Mouse (Mus musculus) ovary, postnatal 14 days (tissue): ENCODE measurements around the gene Map4k3.

Source experiments
- DNase-seq: peaks from one replicate; pipeline ENCODE4 v3.0.0; 2022; ENCODE audit warnings: low spot score

Gene Map4k3

DNA sequence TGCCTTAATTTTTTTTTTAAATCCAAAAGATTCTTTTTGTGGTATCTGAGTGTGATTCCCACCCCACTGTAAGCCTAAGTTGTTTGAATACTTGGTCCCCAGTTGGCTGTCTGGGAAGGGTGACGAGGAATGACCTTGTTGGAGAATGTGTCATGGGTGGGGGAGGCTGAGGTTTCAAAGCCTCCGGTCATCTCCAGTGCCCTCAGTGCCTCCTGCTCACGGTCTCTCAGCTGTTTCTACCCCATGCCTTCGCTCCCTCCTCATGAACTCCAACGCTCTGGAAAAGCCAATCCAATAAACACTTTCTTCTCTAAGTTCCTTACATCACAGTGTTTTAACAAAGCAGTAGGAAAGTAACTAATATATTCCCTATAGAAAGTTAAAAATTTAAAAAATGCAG is 45.2 kb downstream of the Map4k3 start:
- no peak for DNase-seq

DNA sequence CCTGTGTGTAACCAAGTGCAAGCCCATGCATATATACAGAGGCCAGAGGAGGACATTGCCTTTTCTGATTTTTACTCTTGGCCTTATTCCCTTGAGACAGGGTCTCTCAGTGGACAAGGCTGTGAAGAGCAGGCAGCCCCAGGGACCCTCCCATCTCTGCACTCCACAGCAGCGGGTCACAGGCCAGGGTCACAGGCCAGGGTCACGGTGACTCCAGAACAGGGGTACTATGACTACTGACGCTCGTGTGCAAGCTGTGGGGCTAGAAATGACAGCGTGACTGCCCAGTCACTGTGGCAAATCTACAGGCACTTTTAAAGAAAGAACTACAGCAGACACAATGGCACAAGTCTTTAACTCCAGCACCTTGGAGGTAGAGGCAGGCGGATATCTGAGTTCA is 50.1 kb downstream of the Map4k3 start:
- no peak for DNase-seq

DNA sequence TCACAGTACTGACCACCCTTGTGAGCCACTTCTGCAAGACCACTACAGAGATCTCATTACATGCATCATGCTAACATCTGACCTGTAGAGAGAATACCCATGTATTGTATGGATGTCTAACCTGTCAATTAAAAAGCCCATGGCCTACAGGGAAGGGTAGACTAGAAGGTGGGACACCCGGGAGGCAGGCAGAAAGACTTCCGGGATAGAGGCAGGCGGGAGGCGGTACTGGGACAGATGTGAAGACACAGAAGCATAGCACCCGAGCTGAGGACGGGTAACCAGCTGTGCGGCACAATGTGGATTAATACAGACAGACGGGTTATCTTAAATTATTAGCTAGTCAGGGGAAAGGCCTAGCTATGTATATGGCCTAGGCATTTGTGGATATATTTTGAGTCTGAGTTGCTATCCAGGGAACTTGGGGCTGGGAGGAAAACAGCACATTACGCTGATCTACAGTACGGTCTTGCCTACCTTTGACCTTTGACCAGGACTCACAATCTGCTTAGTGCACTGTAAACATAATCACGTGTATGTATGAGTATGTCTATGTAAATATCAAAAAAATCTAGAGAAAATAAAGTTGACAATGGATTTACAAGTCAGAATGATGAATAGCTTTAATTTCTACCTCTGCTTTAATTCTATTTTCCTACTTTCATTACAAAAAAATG is 51.3 kb downstream of the Map4k3 start:
- DNase-seq: no peak

DNA sequence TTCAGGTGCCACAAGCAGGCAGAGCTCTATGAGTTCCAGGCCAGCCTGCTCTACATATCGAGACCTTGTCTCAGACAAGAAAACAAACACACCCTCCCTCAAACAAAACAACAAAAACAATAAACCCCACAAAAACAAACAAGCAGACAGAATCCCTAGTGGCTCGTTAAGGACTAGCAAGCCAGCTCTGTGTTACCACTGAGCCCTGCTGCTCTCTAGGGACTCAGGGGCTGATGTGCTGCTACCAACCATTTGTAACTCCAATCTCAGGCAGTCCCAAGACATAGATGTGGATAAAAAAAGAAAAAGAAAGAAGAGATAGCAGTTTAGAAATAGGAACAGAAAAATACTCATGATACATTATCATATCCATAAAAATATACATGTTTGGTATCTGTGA is 52.1 kb downstream of the Map4k3 start:
- DNase-seq: no peak

DNA sequence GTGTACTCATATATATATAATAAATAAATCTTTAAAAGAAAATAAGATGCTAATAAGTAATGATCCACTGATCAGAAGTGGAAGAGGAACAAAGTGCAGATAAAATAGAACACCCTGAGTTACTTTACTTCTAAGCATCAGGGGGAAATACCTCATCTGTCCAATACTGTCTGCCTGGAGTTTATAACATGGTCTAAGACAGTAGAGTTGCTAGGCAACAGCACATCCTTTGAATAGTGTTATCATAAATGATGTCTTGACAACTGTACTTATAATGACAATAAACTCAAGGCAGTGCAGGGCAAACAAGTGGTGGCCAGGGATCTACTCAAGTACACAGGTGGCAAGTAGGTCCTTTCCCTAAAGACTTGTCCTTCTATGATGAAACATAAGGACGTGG is 57.9 kb downstream of the Map4k3 start:
- no peak for DNase-seq

DNA sequence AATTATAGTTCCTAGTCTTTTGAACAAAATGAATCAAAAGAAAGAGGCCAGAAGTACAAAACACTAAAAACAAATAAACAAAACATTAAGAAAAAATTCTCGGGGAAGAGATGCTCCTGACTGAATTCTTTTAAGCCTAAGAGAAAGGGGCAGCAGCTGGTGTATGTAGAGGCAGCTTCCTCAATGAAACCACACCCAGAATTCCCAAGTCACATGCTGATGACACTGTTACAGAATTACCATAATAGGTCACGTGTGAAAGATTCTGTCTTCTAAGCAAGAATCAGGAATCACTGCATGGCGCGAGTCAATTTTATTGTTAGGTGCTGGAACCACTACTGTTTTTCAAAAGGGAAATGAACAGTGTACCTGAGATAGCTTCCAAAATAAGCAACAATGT is 64.7 kb downstream of the Map4k3 start:
- DNase-seq: no peak

DNA sequence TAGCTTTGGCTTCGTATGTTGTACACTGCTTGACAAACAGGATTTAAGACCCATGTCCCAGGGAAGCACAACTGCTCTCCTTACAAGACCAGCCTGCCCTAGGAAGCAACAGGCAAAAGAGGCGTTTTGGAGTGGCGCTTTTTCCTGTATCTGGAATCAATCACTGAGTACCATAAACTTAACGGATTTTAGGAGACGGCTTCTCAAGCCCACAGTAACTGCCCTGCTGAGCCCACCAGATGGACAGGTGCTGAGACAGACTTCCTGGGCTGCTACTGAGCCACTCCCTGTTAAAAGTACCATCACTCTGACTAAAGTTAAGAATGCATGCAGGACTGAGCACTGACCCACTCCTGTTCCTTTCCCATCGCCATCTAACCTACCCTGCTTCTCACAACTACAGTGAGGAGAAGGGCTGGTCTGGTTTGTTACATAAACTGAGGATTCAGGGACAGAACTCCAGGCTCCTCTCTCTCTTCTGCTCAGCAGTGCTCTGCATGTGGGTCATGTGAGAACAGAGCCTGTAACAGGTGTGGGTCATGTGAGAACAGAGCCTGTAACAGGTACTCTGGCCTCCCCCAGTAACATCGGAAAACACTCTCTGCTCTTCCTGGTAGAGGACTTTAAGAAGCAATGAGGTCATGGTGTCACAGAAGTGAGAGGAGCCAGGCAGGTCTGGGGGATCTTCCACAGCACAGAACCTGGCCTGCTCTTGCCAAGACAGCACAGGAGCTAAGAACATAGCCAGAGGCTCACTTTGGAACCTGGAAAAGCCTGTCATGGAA is 65.3 kb downstream of the Map4k3 start:
- DNase-seq: no peak

DNA sequence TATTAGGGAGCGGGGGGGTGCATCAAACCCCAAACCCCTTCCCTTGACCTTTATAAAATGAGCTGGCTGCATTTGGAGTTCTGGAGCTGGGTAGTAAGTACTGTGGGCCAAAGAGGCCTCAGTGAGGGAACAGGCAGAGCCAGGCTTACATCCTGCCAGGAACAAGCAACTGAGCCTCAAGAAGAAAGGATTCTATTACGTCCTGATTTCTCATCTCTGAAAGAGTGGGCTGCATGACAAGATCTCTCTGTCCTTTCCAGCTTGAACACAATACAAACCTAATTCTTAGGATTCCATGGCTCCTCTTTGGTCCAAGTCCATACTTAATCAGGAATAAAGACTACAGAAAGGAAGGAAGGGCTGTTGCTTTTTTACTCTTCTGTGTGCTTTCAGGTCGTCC is 66.4 kb downstream of the Map4k3 start:
- DNase-seq: no peak

DNA sequence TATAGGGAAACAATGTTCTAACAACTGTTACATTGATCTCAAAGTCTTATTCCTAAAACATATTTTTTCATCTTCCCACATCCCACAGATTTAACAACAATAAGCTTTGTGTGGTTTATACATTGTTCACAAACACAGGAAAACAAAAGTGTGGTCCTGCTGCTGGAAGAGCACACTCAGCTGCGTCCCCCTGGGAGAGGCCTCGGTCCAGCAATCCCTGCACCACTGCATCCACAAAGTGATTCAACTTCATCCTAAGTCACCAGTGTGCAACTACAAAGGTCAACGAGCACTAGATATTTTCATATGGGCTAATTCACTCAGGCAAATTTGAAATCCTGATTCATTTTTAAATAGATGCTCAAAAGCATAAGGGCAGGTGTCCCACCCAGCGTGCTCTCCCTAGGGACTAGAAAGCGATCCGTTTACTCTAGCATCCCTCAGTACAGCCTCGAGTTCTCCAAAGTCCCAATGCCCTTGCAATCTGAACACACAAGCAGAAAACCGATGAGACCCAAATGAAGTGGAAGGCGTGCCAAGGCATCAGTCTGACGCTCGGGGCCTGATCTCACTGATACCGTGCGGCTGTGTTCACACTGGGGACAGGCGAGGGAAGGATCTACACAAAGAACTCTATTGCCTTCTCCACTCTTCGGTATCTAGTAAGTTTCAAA is 67.4 kb downstream of the Map4k3 start:
- no peak for DNase-seq

DNA sequence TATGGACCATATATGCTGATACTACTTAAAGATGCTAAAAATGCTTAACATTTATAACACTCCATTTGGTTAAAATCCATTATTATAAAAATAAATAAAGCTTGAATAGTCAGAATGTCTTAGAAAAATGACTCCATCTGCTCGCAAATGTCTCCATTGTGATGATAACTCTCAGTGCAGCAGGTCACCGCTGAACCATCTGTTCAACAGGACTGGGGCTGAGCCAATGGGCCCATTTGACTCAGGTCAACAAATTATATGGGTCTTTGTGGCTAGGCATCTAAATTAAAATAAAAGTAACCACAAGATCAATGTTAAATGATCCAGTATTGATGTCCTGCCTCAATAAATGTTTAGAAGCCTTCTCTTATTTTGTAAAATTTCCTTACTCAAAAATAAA is 68.1 kb downstream of the Map4k3 start:
- no peak for DNase-seq

DNA sequence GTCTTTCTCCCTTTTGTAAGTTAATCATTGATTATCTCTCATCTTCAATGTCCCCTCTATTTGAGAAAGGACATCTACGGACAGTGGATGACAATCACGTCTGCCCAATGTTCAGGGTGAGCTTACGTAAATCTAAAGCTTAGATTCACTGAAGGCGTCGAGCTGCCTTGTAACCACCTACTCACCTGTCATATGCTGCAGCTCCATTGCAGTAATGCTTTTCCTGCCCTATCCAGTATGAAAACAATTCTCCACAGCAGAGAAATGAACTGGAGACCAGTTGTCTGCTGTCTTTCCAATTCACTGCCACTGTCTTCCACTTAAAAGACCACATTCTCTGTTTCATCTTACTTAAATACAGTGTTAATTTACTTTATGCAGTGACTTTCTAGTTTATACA is 68.5 kb downstream of the Map4k3 start:
- no peak for DNase-seq

DNA sequence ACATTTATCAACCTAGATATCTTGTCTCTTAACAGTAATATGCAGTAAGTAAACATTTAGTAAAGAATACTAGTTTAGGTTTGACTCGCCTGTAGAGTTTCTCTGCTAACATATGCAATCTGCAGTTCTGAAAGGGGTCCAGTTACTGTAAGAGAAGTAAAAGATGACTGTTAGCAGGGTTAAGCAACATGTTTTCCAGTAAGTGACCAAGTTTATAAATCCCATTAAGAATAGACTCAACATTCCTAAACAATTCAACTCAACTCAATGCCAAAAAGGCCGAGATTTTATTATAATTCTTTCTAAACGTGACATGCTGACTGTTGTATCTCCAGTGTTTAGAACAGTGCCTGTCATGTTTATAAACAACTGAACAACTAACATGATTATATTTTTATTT is 74.0 kb downstream of the Map4k3 start:
- DNase-seq: no peak

DNA sequence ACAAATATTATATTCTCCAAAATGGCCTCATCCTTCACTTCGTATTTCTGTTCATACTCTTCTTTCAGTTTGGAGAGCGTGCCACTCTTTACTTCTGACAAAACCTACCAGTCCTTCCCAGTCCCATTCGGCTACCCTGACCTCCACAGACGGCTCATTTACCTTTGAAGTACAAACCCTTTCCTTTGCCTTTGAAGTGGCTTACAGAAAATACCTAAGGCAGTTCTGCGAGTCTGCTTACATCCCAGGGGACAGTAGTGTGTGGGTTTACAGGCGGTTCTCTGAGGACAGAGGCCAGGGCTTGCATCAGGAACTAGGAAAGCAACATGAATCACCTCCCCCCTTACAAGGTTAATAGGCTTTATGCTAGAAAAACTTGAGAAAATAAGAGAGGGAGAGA is 75.5 kb downstream of the Map4k3 start:
- DNase-seq: no peak

DNA sequence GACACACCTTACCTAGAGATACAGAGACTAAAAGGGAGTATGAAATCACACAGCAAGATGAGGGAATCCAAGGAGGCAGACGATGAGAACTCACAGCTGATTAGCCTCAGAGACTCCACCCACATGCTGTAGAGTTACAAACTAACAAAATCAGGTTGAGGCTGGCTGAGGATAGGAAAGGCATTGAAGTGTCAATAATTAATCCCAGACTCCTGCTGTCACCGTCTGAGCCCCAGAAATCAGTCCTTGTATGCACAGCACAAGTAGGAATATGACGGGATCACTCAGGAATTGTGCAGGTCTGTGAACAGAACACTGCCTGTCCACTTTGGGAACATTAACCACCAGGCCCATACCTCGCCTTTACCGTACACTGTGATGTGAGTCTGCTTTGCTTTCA is 81.4 kb downstream of the Map4k3 start:
- no peak for DNase-seq

DNA sequence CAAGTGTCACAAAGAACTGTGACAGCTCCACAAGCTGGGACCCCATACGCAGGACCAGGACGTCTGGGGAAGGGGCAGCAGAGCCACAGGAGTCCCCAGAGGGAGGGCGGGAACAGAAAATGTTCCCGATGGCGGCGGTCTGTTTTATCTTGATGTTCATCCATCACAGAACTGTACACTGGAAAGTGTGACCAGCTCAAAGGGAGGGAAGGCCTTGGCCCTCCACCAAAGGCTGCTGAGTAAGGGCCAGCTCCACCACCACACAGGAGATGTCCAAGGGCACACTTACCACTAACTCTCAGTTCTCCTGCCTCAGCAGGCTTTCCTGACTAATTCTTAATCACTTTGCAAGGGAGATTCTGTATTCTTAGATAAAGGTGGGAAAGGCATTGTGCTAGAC is 82.2 kb downstream of the Map4k3 start:
- DNase-seq: no peak

DNA sequence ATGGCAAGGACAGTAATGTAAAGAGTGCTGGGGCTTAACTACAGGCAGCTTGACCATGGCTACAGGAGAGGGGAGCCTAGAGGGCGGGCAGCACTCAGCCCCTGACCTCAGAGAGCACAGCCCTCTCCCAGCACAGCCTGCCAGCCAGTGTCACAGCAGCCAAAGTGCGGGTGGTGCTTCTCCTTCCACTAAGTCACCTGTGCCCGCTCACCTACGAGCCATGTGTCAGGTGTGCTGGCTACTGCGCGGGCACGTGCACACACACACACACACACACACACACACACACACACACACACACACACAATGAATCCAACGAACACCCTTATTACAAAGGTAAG is 82.6 kb downstream of the Map4k3 start:
- no peak for DNase-seq

DNA sequence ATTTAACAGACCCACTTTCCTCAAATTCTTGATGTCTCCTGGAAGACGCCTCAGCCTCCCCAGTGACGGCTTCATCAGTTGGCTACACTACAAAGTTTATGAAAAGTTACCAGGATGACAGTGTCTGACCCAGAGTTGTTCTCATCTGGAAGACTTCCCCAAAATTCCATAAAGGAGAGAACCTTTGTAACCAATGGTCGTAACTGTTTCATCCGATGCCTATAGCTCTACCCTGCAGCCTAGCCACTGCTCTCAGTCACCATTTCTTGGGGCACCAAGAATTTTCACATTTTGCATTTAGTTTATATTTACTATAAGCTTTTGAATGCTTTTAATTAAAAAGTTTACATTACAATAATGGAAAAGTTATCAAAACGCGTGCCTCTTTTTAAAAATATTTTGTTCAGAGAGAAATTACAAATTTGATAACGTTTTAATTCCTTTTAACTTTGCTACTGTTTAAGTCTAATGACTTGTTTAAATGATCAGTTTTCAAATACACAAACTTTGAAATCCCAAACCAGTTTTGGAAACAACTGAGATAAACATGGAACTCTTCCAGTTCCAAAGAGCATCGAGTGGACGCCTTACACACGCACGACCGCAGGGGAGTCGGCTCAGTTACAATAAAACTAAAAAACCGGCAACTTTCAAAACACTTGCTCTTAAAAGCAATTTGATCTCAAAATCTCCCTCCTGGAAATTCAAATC is 83.1 kb downstream of the Map4k3 start:
- DNase-seq: no peak

DNA sequence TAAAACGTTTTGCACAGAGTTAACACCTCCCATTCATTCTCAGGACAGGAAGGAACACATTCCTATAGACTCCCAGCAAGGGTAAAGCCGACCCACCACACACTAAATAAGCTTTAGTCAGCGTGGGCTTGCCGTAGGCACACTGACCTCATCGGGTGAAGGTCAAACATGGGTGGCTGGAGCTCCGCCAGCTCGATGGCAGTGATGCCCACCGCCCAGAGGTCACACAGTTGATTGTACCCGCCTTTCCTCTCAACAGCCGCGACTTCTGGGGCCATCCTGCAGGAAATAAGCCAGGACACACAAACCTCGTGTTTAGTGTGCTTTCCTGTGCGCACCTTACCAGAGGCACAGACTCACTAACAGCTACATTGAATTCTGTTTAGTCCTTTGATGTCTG is 83.7 kb downstream of the Map4k3 start:
- DNase-seq: no peak

DNA sequence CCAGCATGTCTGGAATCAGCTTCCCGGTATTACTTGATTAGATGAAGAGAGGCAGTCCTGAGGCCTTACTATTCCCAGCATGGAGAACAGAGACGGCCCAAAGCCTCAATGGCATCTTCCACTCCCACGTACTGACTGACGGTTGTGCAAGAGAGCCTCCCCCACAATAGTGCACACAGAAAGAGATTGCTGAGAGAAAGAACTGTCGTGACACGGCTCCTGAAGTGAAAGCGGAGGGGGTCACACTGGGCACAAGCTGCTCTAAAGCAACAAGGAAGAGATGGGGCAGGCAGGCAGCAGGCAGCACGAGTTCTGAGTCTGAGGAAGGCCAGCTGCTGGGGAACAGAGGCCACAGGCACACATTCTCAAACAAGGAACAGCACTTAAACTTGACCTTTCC is 90.2 kb downstream of the Map4k3 start:
- DNase-seq: no peak

DNA sequence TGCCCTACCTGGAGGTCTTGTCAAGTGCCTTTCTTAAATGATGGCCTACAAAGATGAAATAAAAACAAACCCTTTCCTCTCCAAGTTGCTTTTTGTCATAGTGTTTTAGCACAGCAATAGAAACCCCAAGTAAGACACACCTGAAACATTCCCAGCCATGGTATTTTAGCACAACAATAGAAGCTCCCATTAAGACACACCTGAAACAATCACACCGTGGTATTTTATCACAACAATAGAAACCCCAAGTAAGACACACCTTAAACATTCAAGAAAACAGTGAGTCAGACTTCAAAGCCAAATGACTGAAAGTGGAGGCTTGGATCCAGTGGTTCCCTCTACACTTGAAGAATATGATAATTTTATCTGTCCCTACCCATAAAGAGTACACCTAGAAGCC is 92.5 kb downstream of the Map4k3 start:
- DNase-seq: no peak

DNA sequence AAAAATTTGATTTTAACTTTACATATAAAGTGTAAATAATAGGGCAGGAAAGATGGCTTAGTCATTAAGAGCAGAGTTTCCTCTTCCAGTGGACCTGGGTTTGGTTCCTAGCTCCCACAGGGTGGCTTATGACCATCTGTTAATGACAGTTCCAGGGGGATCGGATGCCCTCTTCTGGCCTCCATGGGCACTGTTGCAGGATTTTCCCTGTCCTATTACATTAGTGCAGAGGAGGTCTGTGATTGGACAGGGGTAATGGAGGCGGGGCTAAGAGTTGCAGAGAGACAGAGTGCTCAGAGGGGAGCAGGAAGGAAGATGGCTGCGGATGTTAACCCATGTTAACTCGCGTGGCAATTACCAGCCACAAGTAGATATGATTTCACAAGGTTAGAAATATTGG is 95.4 kb downstream of the Map4k3 start:
- no peak for DNase-seq

DNA sequence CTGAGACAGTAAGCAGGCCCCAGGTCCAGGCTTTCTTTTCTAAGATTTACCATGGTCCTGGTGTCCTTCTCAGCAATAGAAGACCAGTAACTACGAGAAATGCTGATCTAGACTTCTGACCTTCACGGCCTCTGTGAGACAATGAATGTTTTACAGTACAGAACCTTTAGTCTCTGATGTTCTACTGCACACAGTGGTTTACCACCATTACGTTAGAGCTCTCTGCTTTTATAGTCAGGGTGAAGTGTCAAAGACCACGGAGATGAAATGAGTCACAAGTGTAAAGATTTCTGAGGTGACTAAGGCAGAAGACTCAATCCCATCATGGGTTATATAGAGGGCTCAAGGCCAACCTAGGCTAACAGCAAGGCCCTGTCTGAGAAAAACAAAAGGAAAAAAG is 95.9 kb downstream of the Map4k3 start:
- DNase-seq: no peak

DNA sequence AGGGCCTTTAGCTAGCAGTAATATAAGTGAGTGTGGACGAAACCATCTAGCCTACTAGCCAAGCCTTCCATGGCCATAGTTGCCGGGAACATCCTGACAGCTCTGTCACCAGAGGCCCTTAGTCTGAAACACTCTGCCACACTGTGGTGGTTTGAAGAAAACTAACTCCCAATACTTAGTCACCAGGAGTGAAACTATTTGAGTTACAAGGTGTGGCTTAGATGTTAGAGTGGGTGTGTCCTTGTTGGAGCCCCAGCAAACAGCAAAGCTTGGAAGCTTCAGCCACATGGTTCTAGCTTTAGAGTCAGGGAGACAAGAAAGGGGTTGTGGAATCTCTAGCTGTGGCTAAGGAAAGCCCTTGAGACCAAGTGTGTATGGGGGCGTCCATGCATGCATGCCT is 97.3 kb downstream of the Map4k3 start:
- no peak for DNase-seq
